Mouse (Mus musculus) hindbrain, embryonic 16.5 days (tissue): ENCODE results near the gene App. TPM values are rescaled to one million over a fixed set of nuclear protein-coding genes. Genes with fewer than 3 reads are reported as not detected.

ENCODE experiments used
- ATAC-seq: fragments of 200-750 bp; cut with Nextera tagmentation; 2 replicates; pipeline ENCODE4 v1.8.0; 2017; ENCODE audit warnings: moderate TSS enrichment, moderate library complexity
- H3K27ac ChIP-seq: fragments of 300-500 bp; sonication (generic); 2 replicates; pipeline ENCODE4 v1.5.1; 2014; ENCODE audit warnings: low read depth, mild to moderate bottlenecking, control low read depth, low read length, moderate library complexity
- H3K27me3 ChIP-seq: fragments of 300-500 bp; sonication (generic); replicated peaks from 2 replicates; pipeline ENCODE4 v1.6.1; 2014; ENCODE audit warnings: low read length; ENCODE audit not compliant: control insufficient read depth, insufficient read depth
- H3K36me3 ChIP-seq: fragments of 300-500 bp; sonication (generic); 2 replicates; pipeline ENCODE4 v1.6.1; 2014; ENCODE audit warnings: mild to moderate bottlenecking, low read length, moderate library complexity, mixed read lengths; ENCODE audit not compliant: control insufficient read depth, insufficient read depth
- H3K4me1 ChIP-seq: fragments of 300-500 bp; sonication (generic); 2 replicates; pipeline ENCODE4 v1.6.1; 2014; ENCODE audit warnings: low read depth, low read length; ENCODE audit not compliant: control insufficient read depth, insufficient read depth
- H3K4me2 ChIP-seq: fragments of 300-500 bp; sonication (generic); 2 replicates; pipeline ENCODE4 v1.6.1; 2014; ENCODE audit warnings: mild to moderate bottlenecking, low read length, control low read depth, moderate library complexity
- H3K4me3 ChIP-seq: fragments of 300-500 bp; sonication (generic); 2 replicates; pipeline ENCODE4 v1.5.1; 2014; ENCODE audit warnings: mild to moderate bottlenecking, low read length, control low read depth, moderate library complexity
- H3K9ac ChIP-seq: fragments of 300-500 bp; sonication (generic); 2 replicates; pipeline ENCODE4 v1.6.1; 2014; ENCODE audit warnings: low read depth, mild to moderate bottlenecking, control low read depth, low read length, moderate library complexity
- H3K9me3 ChIP-seq: fragments of 300-500 bp; sonication (generic); 2 replicates; pipeline ENCODE4 v1.6.1; 2014; ENCODE audit warnings: mild to moderate bottlenecking, low read length, moderate library complexity; ENCODE audit not compliant: control insufficient read depth
- WGBS: fragments of 180-500 bp; shearing (Covaris S2); extraction: QIAGEN DNeasy Blood & Tissue Kit; methylation state at CpG from one replicate; pipeline ENCODE4 v1.1.7; 2014; 5-methylcytosine and 5-hydroxymethylcytosine counted together
- polyA plus RNA-seq: library from polyadenylated mRNA; unstranded; fragments of >200 nt; fragmentation: Nextera tagmentation; extraction: Ambion mirVana; gene quantifications from 2 replicates; pipeline ENCODE4 v1.2.1, GENCODE M21; 2015

Gene App
- polyA plus RNA-seq, 1 experiment from 2014 or later = 521 TPM

DNA sequence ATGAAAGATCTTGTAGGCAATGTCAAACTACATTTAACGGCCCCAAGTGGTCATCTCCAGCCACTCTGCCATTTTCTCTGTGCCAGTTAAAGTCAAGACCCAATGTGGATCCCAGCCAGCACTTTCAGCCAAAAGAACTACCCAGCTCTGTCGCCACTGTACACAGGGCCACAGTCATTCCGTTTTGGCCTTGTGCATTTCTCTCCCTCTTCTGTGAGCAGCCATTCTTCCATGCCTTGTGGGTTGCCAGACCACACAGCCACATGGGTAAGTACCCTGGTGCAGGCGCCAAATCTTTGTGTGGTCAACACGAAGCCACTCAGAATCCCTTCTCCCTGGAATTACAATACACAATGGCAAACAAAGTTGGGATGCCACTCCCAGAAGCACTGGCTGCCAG is 57.7 kb downstream of the App start:
- no peaks in the 10 kb centered on the region for H3K27me3 ChIP-seq
- H3K9ac ChIP-seq = no peak overlapping the region
- peaks cover 10% of the 10 kb centered on the region; the same call in 1 of the 2 replicates for H3K36me3 ChIP-seq
- WGBS = 79% methylated on average over 5 of the region's 5 CpGs
- no peak overlapping the region for H3K4me3 ChIP-seq
- peaks cover 2% of the 10 kb centered on the region for H3K4me1 ChIP-seq
- no peak overlapping the region for H3K4me2 ChIP-seq
- ATAC-seq = peak; percentile 79
- H3K27ac ChIP-seq = no peak overlapping the region
- no peaks in the 10 kb centered on the region for H3K9me3 ChIP-seq

DNA sequence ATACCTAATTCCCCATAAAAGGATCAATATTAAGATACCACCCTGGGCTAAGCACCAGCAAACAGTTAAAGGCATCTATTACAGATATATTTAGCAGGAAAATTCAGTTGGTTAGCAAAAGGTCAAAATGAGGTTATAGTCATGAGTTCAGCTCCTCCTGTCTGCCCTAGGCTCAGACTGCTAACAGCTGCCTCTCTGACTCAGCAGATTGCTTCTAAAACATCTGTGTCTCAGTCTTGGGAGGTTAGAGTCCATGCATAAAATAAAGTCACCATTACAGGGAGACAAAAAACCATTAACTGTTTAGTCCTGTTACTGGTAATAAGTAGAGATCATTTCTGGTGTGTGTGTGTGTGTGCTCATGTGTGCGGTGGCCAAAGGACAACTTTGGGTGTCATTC is 58.8 kb downstream of the App start:
- Histone ChIP-seq H3K4me3 (no peak overlapping the region), H3K27me3 (no peaks in the 10 kb centered on the region)

DNA sequence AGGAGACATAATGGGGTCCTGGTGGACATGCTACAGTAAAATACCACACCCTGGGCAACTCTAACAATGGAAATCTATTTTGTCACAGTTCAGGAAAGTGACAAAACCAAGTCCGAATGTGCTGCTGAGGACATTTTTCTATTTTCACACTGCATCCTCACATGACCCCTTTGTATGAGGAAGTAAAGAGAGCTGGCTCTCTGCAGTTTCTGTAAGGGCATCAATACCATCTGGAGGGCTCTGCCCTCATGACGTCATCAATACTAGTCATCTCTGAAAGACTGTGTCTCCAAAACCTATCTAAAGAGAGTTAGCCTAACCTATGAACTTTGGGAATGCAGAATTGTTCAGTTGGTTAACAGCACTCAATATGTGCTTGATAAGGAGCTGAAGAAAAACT is 59.6 kb downstream of the App start:
- no peak overlapping the region for H3K4me2 ChIP-seq
- no peak overlapping the region for H3K9ac ChIP-seq
- peaks cover 11% of the 10 kb centered on the region for H3K4me1 ChIP-seq
- H3K4me3 ChIP-seq = no peak overlapping the region
- no peak for ATAC-seq
- no peaks in the 10 kb centered on the region for H3K27me3 ChIP-seq
- 79% methylated on average over 2 of the region's 2 CpGs for WGBS
- H3K27ac ChIP-seq = no peak overlapping the region
- peaks cover 4% of the 10 kb centered on the region; the same call in 1 of the 2 replicates for H3K36me3 ChIP-seq
- no peaks in the 10 kb centered on the region for H3K9me3 ChIP-seq

More for the DNA sequence above, 58.8 kb downstream of the App start:
- no peak for ATAC-seq
- Histone ChIP-seq H3K9me3 (no peaks in the 10 kb centered on the region), H3K4me1 (peaks cover 11% of the 10 kb centered on the region), H3K9ac (no peak overlapping the region), H3K27ac (no peak overlapping the region), H3K4me2 (no peak overlapping the region), H3K36me3 (peaks cover 10% of the 10 kb centered on the region; the same call in 1 of the 2 replicates)
- WGBS = 89% methylated on average over 1 of the region's 1 CpGs

DNA sequence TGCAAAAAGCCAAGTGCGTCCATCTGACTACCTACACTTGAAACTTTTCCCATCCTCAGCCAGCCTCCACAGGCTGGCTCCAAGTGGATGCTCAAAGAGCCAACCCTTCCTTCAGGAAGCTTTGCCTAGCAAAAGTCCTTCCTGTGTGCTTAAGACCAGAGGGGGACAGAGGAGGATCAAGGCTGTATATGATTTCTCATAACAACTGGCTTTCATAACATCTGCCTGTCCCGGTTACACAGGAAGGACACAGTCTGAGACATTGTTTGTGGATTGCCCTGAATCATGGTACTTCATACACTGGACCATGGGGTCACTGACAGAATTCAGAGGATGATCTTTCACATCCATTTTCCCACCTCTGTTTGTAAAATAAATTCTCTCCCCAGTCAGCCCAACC is 61.3 kb downstream of the App start:
- no peak for ATAC-seq
- 77% methylated on average over 2 of the region's 2 CpGs for WGBS
- Histone ChIP-seq H3K27ac (no peak overlapping the region), H3K36me3 (no peaks in the 10 kb centered on the region), H3K4me3 (no peak overlapping the region), H3K4me1 (peaks cover 15% of the 10 kb centered on the region), H3K4me2 (no peak overlapping the region), H3K9ac (no peak overlapping the region), H3K27me3 (no peaks in the 10 kb centered on the region), H3K9me3 (no peaks in the 10 kb centered on the region)

DNA sequence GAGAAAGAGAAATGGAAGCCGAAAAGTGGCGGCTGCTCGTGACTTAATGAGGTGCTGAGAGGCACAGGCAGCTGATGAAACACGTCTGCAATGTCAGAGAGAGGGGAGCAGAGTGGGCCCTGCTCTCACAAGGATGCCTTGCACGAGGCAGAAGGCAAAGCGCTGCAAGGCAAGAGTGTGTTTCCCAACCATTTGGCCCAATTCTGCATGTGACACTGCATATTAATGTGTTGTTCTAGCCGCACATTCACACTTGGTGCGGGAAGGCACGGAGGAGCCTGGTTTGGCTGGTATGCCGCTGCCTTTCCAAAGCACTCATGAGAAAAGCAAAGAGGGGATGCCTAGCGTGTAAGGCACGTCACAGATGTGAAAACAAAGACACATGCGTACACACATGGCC is 63.1 kb downstream of the App start:
- 36% methylated on average over 13 of the region's 13 CpGs for WGBS
- Histone ChIP-seq H3K4me2 (peak overlapping the region; percentile 15; the same call in 1 of the 2 replicates), H3K9me3 (no peaks in the 10 kb centered on the region), H3K27me3 (no peaks in the 10 kb centered on the region), H3K4me3 (no peak overlapping the region), H3K36me3 (no peaks in the 10 kb centered on the region), H3K9ac (peak overlapping the region; percentile 36), H3K27ac (peak overlapping the region; percentile 65), H3K4me1 (peaks cover 28% of the 10 kb centered on the region)
- peak; percentile 72 for ATAC-seq

DNA sequence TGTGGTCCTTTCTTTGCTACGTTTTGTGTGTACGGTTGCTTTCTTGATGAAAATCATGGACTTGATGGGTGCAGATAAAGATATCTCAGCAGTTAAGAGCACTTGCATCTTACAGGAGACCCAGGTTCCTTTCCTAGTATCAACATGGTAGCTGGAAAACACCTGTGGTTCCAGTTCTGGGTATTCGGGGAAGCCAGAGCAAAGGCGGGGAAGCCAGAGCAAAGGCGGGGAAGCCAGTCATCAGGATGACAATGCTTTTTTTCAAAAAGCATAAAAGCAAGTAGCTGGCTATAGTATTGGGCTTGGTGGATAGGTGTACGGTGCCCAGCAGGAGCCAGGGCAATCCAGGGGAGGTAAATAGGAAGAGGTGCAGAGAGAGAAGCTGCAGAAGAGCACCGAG is 65.1 kb downstream of the App start:
- H3K4me1 ChIP-seq = peaks cover 28% of the 10 kb centered on the region
- no peak overlapping the region for H3K4me2 ChIP-seq
- no peak overlapping the region for H3K27ac ChIP-seq
- H3K9me3 ChIP-seq = no peaks in the 10 kb centered on the region
- WGBS = 86% methylated on average over 7 of the region's 7 CpGs
- no peak overlapping the region for H3K9ac ChIP-seq
- no peak overlapping the region for H3K4me3 ChIP-seq
- H3K27me3 ChIP-seq = no peaks in the 10 kb centered on the region
- no peak for ATAC-seq
- no peaks in the 10 kb centered on the region for H3K36me3 ChIP-seq

DNA sequence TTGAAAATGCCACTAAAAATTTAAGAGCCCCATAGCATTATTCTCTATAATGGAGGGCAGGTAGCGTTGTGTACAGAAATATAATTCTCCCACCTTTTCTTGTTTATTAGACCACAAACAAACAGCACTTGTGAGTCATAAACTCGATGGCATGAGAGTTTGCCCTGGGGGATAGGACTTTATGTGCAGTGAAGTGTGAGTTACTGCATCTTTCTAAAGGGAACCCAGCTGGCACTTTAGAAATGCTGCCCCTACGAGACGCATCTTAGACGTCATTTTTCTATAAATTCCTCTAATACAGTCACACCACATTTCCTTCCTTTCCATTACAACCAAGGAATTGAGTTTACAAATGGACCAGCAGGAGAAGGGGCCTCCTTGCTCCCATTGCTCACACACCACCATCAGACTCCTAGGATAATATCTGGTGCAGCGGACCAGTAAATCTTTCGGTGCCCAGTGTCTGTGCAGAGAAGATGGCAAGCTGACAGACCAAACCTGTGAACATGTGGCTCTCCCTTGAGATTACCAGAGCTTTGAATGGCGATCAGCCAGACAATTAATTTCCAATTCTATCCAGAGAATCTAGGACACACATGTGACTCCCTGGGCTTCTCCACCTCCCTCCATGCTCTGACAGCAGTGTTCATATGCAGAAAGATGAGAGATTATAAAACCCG is 66.8 kb downstream of the App start:
- peak; percentile 58 for ATAC-seq

DNA sequence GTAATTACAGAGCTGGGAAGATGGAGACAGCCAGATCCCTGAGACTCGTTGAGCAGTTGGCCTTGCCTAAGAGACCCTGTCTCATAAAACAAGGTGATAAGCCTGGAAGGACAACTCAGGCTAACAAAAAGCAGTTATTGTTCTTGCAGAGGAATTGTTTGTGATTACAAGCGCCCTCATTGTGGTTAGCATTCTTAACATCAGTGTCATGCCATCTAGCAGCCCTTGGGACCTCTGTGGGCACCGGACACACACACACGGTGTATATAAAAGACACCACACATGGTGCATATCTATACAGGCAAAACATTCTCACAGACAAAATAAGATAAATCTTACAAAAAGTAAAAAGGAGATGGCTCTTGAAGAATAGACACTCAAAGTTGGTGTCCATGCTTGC is 68.0 kb downstream of the App start:
- ATAC-seq = no peak
- Histone ChIP-seq H3K9ac (no peak overlapping the region), H3K27me3 (no peaks in the 10 kb centered on the region), H3K36me3 (peaks cover 8% of the 10 kb centered on the region), H3K4me2 (no peak overlapping the region), H3K4me3 (no peak overlapping the region), H3K9me3 (no peaks in the 10 kb centered on the region), H3K4me1 (peaks cover 23% of the 10 kb centered on the region), H3K27ac (no peak overlapping the region)
- WGBS = 71% methylated on average over 4 of the region's 4 CpGs

More for the DNA sequence above, 66.8 kb downstream of the App start:
- Histone ChIP-seq H3K4me2 (no peak overlapping the region), H3K4me3 (no peak overlapping the region), H3K27me3 (no peaks in the 10 kb centered on the region), H3K4me1 (peaks cover 28% of the 10 kb centered on the region), H3K36me3 (peaks cover 6% of the 10 kb centered on the region), H3K27ac (no peak overlapping the region; the same call in 1 of the 2 replicates), H3K9me3 (no peaks in the 10 kb centered on the region), H3K9ac (no peak overlapping the region)
- WGBS = 36% methylated on average over 9 of the region's 9 CpGs

DNA sequence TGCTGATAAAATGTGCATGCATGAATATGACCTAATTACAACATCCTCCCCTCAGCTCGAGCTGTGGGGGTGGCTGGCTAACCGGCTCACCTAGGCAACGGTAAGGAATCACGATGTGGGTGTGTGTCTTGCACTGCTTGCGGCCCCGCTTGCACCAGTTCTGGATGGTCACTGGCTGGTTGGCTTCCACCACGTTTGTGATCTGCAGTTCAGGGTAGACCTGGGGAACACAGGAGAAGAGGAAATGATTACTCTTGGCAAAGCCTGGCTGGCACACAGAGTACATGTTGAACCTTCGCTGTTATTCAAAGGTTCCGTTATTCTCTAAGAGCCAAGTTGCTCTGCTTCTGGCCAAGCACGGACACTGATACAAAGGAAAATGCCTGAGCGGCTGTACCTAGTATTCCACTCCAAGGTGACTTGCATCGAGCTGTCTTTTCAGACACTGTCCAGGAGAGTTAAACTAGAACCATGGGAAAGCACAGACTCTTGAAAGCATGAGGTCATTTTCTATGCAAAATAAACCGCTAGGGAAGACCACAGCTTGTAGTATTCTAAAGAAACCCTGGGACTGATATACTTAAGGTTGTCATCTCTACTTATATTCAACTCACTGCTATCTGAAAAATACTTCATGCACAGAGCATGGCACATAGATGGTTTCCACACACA is 70.3 kb downstream of the App start:
- Histone ChIP-seq H3K27me3 (no peaks in the 10 kb centered on the region), H3K9ac (no peak overlapping the region), H3K4me2 (no peak overlapping the region), H3K36me3 (peaks cover 8% of the 10 kb centered on the region), H3K4me1 (peaks cover 17% of the 10 kb centered on the region), H3K4me3 (no peak overlapping the region), H3K9me3 (no peaks in the 10 kb centered on the region), H3K27ac (no peak overlapping the region)
- ATAC-seq = 0 out of 2 replicates have a peak, but pooled peaks have one; percentile 22
- WGBS = 72% methylated on average over 13 of the region's 13 CpGs
